12 mouse cellular contexts compared by ENCODE assay signal in genomic region chr7:133037618-133038017, GRCm38 (mm10).
DNase-seq lines count a peak whose midpoint lies in the region; ATAC-seq lines count a peak whose summit lies in the region.
"Had no signal": no experiment of that assay in that cellular context is flagged by ENCODE, and none has a peak within 500 bp of the region (broad histone marks: within the 10 kb centered on the region; RNA-seq: fewer than 3 reads in every experiment).

No protein-coding gene starts in this region.

- no peak overlapping the region for H3K4me3 ChIP-seq in heart, embryonic 10.5 days
- H3K4me3 ChIP-seq in brown adipose tissue, adult 24 weeks (ENCODE audit: insufficient read depth, low read depth, low read length): no peak overlapping the region
- no peak overlapping the region for H3K4me3 ChIP-seq in heart, embryonic 12.5 days
- H3K4me3 ChIP-seq in limb, embryonic 13.5 days: no peak overlapping the region

- peak; percentile 70 for DNase-seq in heart, embryonic 10.5 days (ENCODE audit: low spot score)
- DNase-seq in heart, adult 8-10 months (ENCODE audit: low spot score): no peak
- DNase-seq in layer of hippocampus, postnatal 14 days (ENCODE audit: low spot score in 2 of 2): no peak
- no peak for DNase-seq in spleen, postnatal 14 days (ENCODE audit: low spot score in 2 of 2)
- DNase-seq: cerebellum, adult 11-12 months; thymus, postnatal 36 days had no signal

- H3K27ac ChIP-seq in heart, embryonic 10.5 days: peak overlapping the region; percentile 77
- H3K27ac ChIP-seq in brown adipose tissue, adult 24 weeks (replicated peaks; ENCODE audit: low read depth, low read length): 0 out of 2 replicates have a peak overlapping the region, but pooled peaks have one; percentile 21
- H3K27ac ChIP-seq in heart, embryonic 12.5 days (ENCODE audit: poor library complexity, severe bottlenecking): peak overlapping the region; percentile 63
- H3K27ac ChIP-seq in limb, embryonic 13.5 days: peak overlapping the region; percentile 22; the same call in 1 of the 2 replicates
- H3K27ac ChIP-seq: liver, embryonic 14.5 days had no signal

- no peaks in the 10 kb centered on the region for H3K36me3 ChIP-seq in heart, embryonic 10.5 days
- no peaks in the 10 kb centered on the region for H3K36me3 ChIP-seq in heart, embryonic 12.5 days
- no peaks in the 10 kb centered on the region for H3K36me3 ChIP-seq in limb, embryonic 13.5 days

- 45% methylated on average over 4 of the region's 4 CpGs for WGBS in heart, embryonic 10.5 days
- WGBS in heart, embryonic 12.5 days: 38% methylated on average over 4 of the region's 4 CpGs
- 12% methylated on average over 4 of the region's 4 CpGs for WGBS in limb, embryonic 13.5 days

- peak overlapping the region; percentile 0; the same call in 1 of the 2 replicates for H3K9ac ChIP-seq in heart, embryonic 12.5 days
- H3K9ac ChIP-seq in limb, embryonic 13.5 days: no peak overlapping the region
- H3K9ac ChIP-seq: liver, embryonic 14.5 days had no signal

- H3K27me3 ChIP-seq in heart, embryonic 10.5 days (ENCODE audit: insufficient read depth, poor library complexity, severe bottlenecking): no peaks in the 10 kb centered on the region
- H3K27me3 ChIP-seq in heart, embryonic 12.5 days (replicated peaks): no peaks in the 10 kb centered on the region
- H3K27me3 ChIP-seq in limb, embryonic 13.5 days: no peaks in the 10 kb centered on the region

- peaks cover 97% of the 10 kb centered on the region for H3K4me1 ChIP-seq in heart, embryonic 10.5 days
- peaks cover 22% of the 10 kb centered on the region for H3K4me1 ChIP-seq in brown adipose tissue, adult 24 weeks (ENCODE audit: control insufficient read depth, insufficient read depth, insufficient read length, low read length)
- H3K4me1 ChIP-seq in heart, embryonic 12.5 days (replicated peaks): peaks cover 98% of the 10 kb centered on the region
- peaks cover 83% of the 10 kb centered on the region for H3K4me1 ChIP-seq in limb, embryonic 13.5 days

- ATAC-seq in heart, embryonic 12.5 days (ENCODE audit: insufficient number of reproducible peaks, low FRiP score): no peak
- no peak for ATAC-seq in limb, embryonic 13.5 days (ENCODE audit: low FRiP score, low read depth)
- no peak for ATAC-seq in CD4-positive, CD25-positive, alpha-beta regulatory T cell, adult 4 months
- ATAC-seq: activated CD4-positive, CD25-positive, alpha-beta regulatory T cell, adult 4 months had no signal

- no peaks in the 10 kb centered on the region for H3K9me3 ChIP-seq in heart, embryonic 10.5 days
- no peaks in the 10 kb centered on the region for H3K9me3 ChIP-seq in heart, embryonic 12.5 days (replicated peaks)
- no peaks in the 10 kb centered on the region for H3K9me3 ChIP-seq in limb, embryonic 13.5 days

- no peak overlapping the region for H3K4me2 ChIP-seq in heart, embryonic 12.5 days
- 0 out of 2 replicates have a peak overlapping the region, but pooled peaks have one; percentile 12 for H3K4me2 ChIP-seq in limb, embryonic 13.5 days (replicated peaks)

Comparison
In these comparisons a context has a peak if more than half of its experiments do, and no peak if none do; other contexts are left out.
1. H3K27ac ChIP-seq: peak in every context shown above with its lines; median percentile 77 in heart, embryonic 10.5 days; 63 in heart, embryonic 12.5 days; 22 in limb, embryonic 13.5 days; 21 in brown adipose tissue, adult 24 weeks.